Mouse (Mus musculus) c-Kit-positive CD71-positive TER-119-negative erythroid progenitor cells, embryonic 14.5 days (primary cell): ENCODE measurements around the gene Agpat1.

Source experiments
- DNase-seq: peaks from one replicate; pipeline ENCODE4 v3.0.0-alpha.2; 2013; ENCODE audit warnings: low read depth

Agpat1 gene

GRCm38 (mm10) chr17:34586796-34587422, 17.2 kb upstream of the Agpat1 start:
- no peak for DNase-seq

DNA sequence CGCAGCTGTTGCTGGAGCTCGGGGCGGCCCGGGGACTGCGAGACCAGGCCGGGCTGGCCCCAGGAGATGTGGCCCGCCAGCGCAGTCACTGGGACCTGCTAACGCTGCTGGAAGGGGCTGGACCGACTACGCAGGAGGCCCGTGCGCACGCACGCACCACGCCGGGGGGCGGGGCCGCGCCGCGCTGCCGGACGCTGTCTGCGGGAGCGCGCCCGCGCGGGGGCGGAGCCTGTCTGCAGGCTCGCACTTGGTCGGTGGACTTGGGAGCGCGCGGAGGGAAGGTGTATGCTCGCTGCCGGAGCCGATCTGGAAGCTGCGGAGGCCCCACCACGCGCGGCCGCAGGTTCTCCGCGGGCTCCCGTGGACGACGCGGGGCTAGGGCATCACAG, 16.6 kb upstream of the Agpat1 start:
- DNase-seq, result peak; percentile 82

- DNase-seq, result no peak
Measured at GRCm38 (mm10) chr17:34587814-34588213, 16.2 kb upstream of the Agpat1 start.

- DNase-seq, result no peak
Measured at GRCm38 (mm10) chr17:34588767-34589166, 15.3 kb upstream of the Agpat1 start.

DNA sequence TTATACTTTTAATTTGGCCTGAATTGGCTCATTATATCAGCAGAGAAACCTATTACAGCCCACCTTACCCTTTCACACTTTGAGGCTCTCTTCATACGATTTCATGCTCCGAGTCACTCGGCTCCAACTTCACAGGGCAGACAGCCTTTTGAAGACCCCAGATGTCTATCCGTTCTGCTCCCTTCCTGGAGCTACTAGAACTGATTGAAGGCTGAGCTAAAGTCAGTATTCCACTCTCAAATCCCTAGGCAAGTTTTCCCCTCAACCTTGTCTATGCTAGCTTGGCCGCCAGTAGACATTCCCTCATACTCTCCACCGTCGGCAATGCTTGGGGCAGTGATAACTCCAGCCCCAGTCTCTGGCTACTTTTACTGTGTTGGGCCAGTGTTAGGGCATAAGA, 14.9 kb upstream of the Agpat1 start:
- DNase-seq, result no peak

- no peak for DNase-seq
Measured at GRCm38 (mm10) chr17:34589681-34590101, 14.4 kb upstream of the Agpat1 start, which contains the start of gene Gpsm3. Gene Gpsm3, plus strand, starts transcription at chr17:34589806.

- no peak for DNase-seq
Measured at GRCm38 (mm10) chr17:34590154-34590987, 13.7 kb upstream of the Agpat1 start.

DNA sequence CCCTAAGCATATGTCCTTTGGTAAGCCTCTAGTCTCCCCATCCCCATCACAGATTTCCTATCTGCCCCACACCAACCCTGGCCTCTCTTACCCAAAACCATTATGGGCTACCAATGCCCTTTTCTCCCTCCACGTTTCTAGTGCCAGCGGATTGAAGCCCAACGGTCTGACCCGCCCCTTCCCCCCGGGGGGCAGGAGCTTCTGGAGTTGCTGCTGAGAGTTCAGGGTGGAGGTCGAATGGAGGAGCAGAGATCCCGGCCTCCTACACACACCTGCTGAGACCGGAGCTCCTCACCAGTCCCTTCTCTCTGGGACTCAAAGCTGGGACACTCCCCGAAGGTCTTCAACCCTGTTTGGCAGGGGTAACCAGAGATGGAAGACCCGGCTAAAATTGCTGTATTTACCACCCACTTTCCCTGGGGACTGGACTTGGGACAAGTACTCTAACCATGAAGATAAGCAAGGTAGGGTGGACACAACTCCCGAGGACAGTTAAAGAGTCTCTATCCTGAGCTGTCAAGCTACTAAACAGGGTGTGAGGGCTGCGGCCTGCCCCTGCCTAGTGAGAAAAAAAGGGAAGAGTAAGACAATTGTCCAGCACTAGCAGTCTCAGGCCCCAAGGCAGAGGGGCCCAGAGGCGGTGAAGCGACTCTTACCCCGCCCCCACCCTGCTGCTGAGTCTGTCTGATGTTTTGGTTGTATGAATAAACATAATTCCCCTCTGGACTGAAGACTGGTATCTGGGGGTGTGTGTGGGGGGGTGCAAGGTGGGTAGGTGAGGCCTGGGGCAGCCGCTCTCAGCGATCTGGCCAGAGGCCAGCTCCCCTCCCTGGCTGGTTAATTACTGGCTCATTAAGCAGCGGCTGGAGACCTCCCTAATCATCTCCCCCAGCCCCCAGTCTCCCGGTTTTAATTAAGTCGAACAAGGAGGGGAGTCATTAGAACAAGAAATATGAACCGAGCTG, 12.8 kb upstream of the Agpat1 start, which contains the start of gene Pbx2:
Gene Pbx2 (plus strand): TSS at position 238 of the 965 bp plus-strand sequence.
- DNase-seq, result no peak

DNA sequence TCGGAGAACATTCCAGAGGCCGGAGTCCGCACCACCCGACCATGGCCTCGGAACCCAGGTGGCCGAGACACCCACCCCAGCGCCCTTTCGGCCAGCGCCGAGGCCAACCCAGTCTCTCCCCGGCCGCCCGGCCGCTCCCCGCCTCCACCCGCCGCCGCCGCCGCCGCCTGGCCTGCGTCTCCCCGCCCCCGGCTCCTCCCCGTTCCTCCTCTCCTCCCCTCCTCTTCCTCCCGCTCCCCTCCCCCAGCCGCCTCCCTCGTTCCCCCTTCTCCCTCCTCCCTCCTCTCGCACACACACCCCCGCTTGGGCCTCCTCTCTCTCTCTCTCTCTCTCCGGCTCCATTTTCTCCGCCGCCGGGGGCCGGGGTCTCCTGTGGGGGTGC, 12.1 kb upstream of the Agpat1 start:
- no peak for DNase-seq

GRCm38 (mm10) chr17:34592581-34593549, 11.2 kb upstream of the Agpat1 start:
- DNase-seq, result no peak

DNA sequence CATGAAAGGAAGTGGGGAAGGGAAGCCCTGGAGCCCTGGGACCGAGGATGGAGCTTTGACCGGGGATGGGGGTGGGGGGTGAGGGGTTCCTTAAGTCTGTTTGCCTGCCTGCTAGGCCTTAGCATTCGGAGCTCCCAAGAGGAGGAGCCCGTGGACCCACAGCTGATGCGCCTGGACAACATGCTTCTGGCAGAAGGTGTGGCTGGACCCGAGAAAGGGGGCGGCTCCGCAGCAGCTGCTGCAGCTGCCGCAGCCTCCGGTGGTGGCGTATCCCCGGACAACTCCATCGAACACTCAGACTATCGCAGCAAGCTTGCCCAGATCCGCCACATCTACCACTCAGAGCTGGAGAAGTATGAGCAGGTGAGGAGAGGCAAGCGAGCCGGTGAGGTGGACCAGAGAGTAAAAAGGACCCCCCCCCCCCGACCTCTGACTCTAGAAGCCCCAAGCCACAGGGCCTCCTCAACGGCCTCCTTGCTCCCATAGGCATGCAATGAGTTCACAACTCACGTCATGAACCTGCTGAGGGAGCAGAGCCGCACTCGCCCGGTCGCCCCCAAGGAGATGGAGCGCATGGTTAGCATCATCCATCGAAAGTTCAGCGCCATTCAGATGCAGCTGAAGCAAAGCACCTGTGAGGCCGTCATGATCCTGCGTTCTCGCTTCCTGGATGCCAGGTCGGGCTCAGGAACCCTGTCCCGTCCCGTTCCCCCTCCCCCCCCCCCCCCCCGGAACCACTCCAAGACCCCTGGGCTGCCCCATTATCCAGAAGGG, 10.1 kb upstream of the Agpat1 start:
- DNase-seq, result no peak

DNA sequence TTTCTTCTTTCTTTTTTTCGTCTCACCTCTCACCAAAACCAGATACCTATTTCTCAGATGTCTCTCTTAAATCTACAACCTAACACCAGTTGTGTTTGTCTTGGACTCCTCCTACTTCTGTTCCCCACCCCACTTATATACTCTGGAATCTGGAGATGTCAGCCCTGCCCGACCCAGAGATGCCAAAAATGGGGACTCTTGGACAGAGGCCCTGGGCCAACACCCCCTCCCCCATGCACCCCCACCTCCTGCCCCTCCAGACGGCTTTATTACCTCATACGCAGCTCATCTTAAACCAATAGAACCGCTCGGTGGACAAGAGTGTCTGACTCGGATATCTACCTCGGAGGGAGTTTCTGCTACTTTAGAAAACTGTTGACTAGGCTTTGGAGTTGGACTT, 8.0 kb upstream of the Agpat1 start:
- DNase-seq, result no peak

DNA sequence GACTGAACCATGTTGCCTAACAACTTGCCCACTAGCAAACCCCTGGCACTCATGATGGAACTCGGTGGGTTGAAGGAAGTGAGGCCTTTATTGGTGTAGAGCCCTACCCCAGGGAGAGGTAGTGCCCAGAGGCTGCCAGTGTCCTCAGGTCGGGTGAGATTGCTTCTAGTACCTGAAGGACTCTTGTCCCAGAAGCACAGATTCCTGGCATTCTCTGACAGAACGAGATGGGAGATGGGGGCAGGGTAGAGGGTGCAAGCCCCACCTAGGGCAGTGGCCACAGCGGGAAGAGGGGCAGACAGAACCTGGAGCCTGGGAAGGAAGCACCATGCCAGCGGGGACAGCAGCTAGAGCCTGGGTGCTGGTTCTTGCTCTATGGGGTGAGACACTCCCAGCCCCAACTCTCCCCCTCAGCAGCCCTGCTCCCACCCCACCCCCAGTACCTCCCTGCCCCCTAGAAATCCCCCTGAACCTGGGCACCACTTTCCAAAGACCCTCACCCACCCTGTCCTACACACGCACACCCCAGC, 6.4 kb upstream of the Agpat1 start, which contains the start of gene Ager:
Gene Ager (plus strand): TSS at position 297 of the 530 bp plus-strand sequence.
- DNase-seq, result no peak

- no peak for DNase-seq
Measured at GRCm38 (mm10) chr17:34599891-34600290, 4.2 kb upstream of the Agpat1 start.

GRCm38 (mm10) chr17:34601796-34602195, 2.3 kb upstream of the Agpat1 start:
- DNase-seq, result no peak

- peak; percentile 100 for DNase-seq
Measured at GRCm38 (mm10) chr17:34603375-34604060, 544 bp upstream of the Agpat1 start, which contains the start of gene Rnf5. Gene Rnf5, minus strand, starts transcription at chr17:34603690.

GRCm38 (mm10) chr17:34604511-34605237, 612 bp downstream of the Agpat1 start:
- no peak for DNase-seq

DNA sequence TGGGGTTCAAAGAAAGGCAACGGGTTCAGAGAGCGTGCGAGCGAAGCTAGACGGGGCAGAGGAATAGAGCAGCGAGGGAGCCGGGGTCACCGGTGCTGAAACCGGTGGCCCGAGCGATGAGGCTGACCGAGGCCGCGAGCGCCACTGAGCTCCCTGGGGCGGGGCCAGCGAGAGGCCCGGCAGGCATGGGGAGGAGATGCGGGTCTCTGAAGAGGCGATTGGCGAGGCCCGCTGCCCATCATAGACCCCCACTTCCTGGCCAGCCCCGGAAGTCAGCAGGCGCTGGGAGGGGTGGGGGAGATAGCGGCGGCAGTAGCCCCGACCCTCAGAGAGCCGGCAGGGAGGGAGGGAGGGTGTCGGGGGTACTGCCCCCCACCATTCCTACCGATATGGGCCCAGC, 1.5 kb downstream of the Agpat1 start:
- DNase-seq, result peak; percentile 86
